8 mouse cellular contexts compared by ENCODE assay signal in genomic region chr13:92580220-92581043, GRCm38 (mm10). TPM values are rescaled to one million over a fixed set of nuclear protein-coding genes. Genes with fewer than 3 reads are reported as not detected.
A peak's percentile ranks its signal among the peaks of the same experiment; 100 is the strongest.
DNase-seq lines count a peak whose midpoint lies in the region; ATAC-seq lines count a peak whose summit lies in the region.
"Had no signal": no experiment of that assay in that cellular context is flagged by ENCODE, and none has a peak within 500 bp of the region (broad histone marks: within the 10 kb centered on the region; RNA-seq: fewer than 3 reads in every experiment).

No protein-coding gene starts in this region.

- peak; percentile 81 for ATAC-seq in common myeloid progenitor, adult 5-6 weeks (replicated peaks; ENCODE audit: low read depth, poor library complexity, severe bottlenecking)
- ATAC-seq in intestine, embryonic 15.5 days = peak; percentile 68; the same call in 1 of the 2 replicates

- DNase-seq in adrenal gland, adult (ENCODE audit: inconsistent age in 2 of 2, low spot score in 1 of 2) = peak; percentile 77 to 95
- DNase-seq in gastrocnemius, postnatal 25 days = peak; percentile 28
- DNase-seq in left cerebral cortex, postnatal 10 days (ENCODE audit: extremely low spot score in 1 of 2, low spot score in 2 of 2) = peak; percentile 51 to 71
- DNase-seq in mesoderm, embryonic 11.5 days (ENCODE audit: low read depth, low spot score) = peak; percentile 70
- DNase-seq in spleen, postnatal 14 days (ENCODE audit: low spot score in 2 of 2) = peak; percentile 33 to 57

- no peaks in the 10 kb centered on the region for H3K36me3 ChIP-seq in intestine, embryonic 15.5 days

- 21% methylated on average over 10 of the region's 10 CpGs for WGBS in intestine, embryonic 15.5 days

- intact Hi-C loops in left cerebral cortex, postnatal 10 days (cut with DNase I) = loop anchor here (2.0 kb wide), 1 partner anchor 160 kb away; no protein-coding TSS in a partner anchor

- no peak overlapping the region for H3K4me2 ChIP-seq in intestine, embryonic 15.5 days (replicated peaks)

- peaks cover 6% of the 10 kb centered on the region; the same call in 1 of the 2 replicates for H3K4me1 ChIP-seq in intestine, embryonic 15.5 days (replicated peaks)

- no peak overlapping the region for H3K4me3 ChIP-seq in intestine, embryonic 15.5 days (replicated peaks)
- H3K4me3 ChIP-seq: myocyte had no signal

- no peak overlapping the region for H3K9ac ChIP-seq in intestine, embryonic 15.5 days

- no peaks in the 10 kb centered on the region for H3K27me3 ChIP-seq in intestine, embryonic 15.5 days (replicated peaks)

- no peaks in the 10 kb centered on the region for H3K9me3 ChIP-seq in intestine, embryonic 15.5 days

- H3K27ac ChIP-seq in intestine, embryonic 15.5 days = peak overlapping the region; percentile 15; the same call in 1 of the 2 replicates

RNA-seq across cellular contexts. Expression of gene Spz1, which starts 4.5 kb away (rescaled TPM):
- not detected in 2 replicates for total RNA-seq in common myeloid progenitor, adult 5-6 weeks (2017)
- total RNA-seq in gastrocnemius, postnatal 25 days (2021) = not detected
- not detected in 2 replicates for polyA plus RNA-seq in intestine, embryonic 15.5 days (2015; fragmentation: Nextera tagmentation; extraction: Ambion mirVana)
- not detected for total RNA-seq in left cerebral cortex, postnatal 10 days (2021)
- polyA plus RNA-seq: myocyte had no signal

RNA-seq across cellular contexts. Expression of gene Serinc5, which starts 30.5 kb away (rescaled TPM):
- total RNA-seq in common myeloid progenitor, adult 5-6 weeks (2017) = 11.3 and 15.5 TPM in 2 replicates
- total RNA-seq in gastrocnemius, postnatal 25 days (2021) = 1 to 10 TPM; 5.5 to 6.5 TPM
- polyA plus RNA-seq in intestine, embryonic 15.5 days (2015; fragmentation: Nextera tagmentation; extraction: Ambion mirVana) = 18.3 and 21.4 TPM in 2 replicates
- 10 to 100 TPM; 48.0 to 55.7 TPM for total RNA-seq in left cerebral cortex, postnatal 10 days (2021)

RNA-seq across cellular contexts. Expression of gene Zfyve16, which starts 49.8 kb away (rescaled TPM):
- 6.7 and 6.9 TPM in 2 replicates for total RNA-seq in common myeloid progenitor, adult 5-6 weeks (2017)
- 1 to 10 TPM; 8.6 to 8.7 TPM for total RNA-seq in gastrocnemius, postnatal 25 days (2021)
- polyA plus RNA-seq in intestine, embryonic 15.5 days (2015; fragmentation: Nextera tagmentation; extraction: Ambion mirVana) = 6.6 and 8.8 TPM in 2 replicates
- total RNA-seq in left cerebral cortex, postnatal 10 days (2021) = 10 to 100 TPM; 20.4 to 22.7 TPM

Comparison
In these comparisons a context has a peak if more than half of its experiments do, and no peak if none do; other contexts are left out.
1. DNase-seq: peak in every context shown above with its lines; median percentile 86 in adrenal gland, adult; 70 in mesoderm, embryonic 11.5 days; 61 in left cerebral cortex, postnatal 10 days; 45 in spleen, postnatal 14 days; 28 in gastrocnemius, postnatal 25 days.